9 mouse cellular contexts compared by ENCODE assay signal in the genomic region with DNA sequence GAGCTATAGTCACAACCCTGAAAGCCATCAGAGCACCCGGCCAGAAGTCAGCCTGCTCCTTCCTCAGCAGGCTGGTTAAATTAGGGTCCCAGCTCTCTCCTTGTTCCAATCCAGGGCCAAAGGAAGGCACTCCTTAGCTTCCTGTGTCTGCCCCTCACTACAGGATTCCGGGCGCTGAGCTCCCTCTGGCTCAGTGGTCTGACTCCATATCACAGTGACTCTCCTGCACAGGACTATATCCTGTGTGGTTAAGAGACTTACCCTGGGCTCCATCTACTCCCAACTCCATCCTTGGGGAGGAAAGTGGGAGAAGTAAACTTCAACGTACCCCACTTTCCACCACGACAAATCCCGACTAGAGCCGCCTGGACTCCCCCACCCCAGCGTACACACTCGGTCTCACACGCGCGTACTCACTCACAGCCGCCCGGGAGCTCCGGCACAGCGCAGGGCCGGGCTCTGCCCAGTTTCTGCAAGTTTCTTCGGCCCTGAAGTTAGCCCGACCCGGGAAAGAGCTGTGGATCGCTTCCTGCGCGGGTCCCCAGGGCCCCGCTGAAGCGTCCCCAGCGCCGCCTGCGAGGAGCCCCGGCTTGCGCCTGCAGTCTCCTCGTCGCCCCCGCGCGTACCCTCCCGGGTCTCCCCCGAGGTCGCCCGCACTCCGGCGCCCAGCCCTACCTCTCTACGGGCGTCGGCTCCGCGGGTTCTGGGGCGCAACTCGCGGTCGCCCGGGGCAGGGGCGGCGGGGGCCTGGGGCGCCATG. TPM values are rescaled to one million over a fixed set of nuclear protein-coding genes. Genes with fewer than 3 reads are reported as not detected.
DNase-seq lines count a peak whose midpoint lies in the region; ATAC-seq and TF ChIP-seq lines count a peak whose summit lies in the region.
"Had no signal": no experiment of that assay in that cellular context is flagged by ENCODE, and none has a peak within 500 bp of the region (broad histone marks: within the 10 kb centered on the region; RNA-seq: fewer than 3 reads in every experiment).

No protein-coding gene starts in this region.

- peaks cover 17% of the 10 kb centered on the region for H3K27me3 ChIP-seq in CH12.LX (replicated peaks)
- no peaks in the 10 kb centered on the region for H3K27me3 ChIP-seq in kidney, embryonic 14.5 days (ENCODE audit: control insufficient read depth, insufficient read depth, low read length)

- H3K4me1 ChIP-seq in CH12.LX (ENCODE audit: control insufficient read depth in 1 of 2, insufficient read depth in 2 of 2) = peaks cover 0 to 24% of the 10 kb centered on the region in 2 experiments; a peak in 3 of 4 replicates
- H3K4me1 ChIP-seq in kidney, embryonic 14.5 days (ENCODE audit: control insufficient read depth, insufficient read depth, low read length) = peaks cover 31% of the 10 kb centered on the region

- no peak for TF ChIP-seq RAD21 in CH12.LX (IDR thresholded peaks at IDR 0.05; ENCODE audit: low read depth, low read length)

- TF ChIP-seq POLR2A in CH12.LX (IDR thresholded peaks at IDR 0.05; ENCODE audit: low read depth, low read length) = no peak

- WGBS in kidney, embryonic 14.5 days = under 1% methylated on average over 46 of the region's 54 CpGs

- dilution Hi-C loops in CH12.LX (cut with MboI; ENCODE audit: extremely low pct_ligation_motif_present, extremely low pct_unique_long_range_greater_than_20kb, low sequenced_read_pairs) = loop anchor here (25.0 kb wide), 1 partner anchor 95 kb away; no protein-coding TSS in a partner anchor

- DNase-seq in heart, adult 18-20 months = peak; percentile 32 to 75
- DNase-seq in heart, postnatal 25 days (ENCODE audit: low spot score) = no peak
- DNase-seq in CH12.LX (ENCODE audit: extremely low read depth) = no peak
- DNase-seq in cerebellum, postnatal 14 days = peak; percentile 48 to 56
- peak; percentile 50 for DNase-seq in gastrocnemius, postnatal 14 days
- peak; percentile 35 for DNase-seq in testis, postnatal 14 days (ENCODE audit: low spot score)

- peak overlapping the region; percentile 64 for H3K9ac ChIP-seq in CH12.LX (ENCODE audit: insufficient read depth, low read depth)
- H3K9ac ChIP-seq in kidney, embryonic 14.5 days (ENCODE audit: low read depth, low read length) = peak overlapping the region; percentile 96

- H3K36me3 ChIP-seq in CH12.LX (replicated peaks in 1 of 2; ENCODE audit: control insufficient read depth in 1 of 2, insufficient read depth in 1 of 2, low read length in 1 of 2) = no peaks in the 10 kb centered on the region
- H3K36me3 ChIP-seq in kidney, embryonic 14.5 days (ENCODE audit: control insufficient read depth, insufficient read depth, low read length) = no peaks in the 10 kb centered on the region
- H3K36me3 ChIP-seq: G1E had no signal

- in situ Hi-C loops in CH12.LX (cut with MboI; ENCODE audit: low pct_ligation_motif_present, low pct_unique_long_range_greater_than_20kb, low sequenced_read_pairs) = no loop called here

- peak overlapping the region; percentile 45; the same call in 1 of the 2 replicates for H3K4me2 ChIP-seq in CH12.LX (ENCODE audit: insufficient read depth, low read depth, poor library complexity, severe bottlenecking)
- H3K4me2 ChIP-seq in kidney, embryonic 14.5 days (replicated peaks; ENCODE audit: low read depth, low read length) = peak overlapping the region; percentile 79

- H3K27ac ChIP-seq in CH12.LX (ENCODE audit: insufficient read depth, low read depth) = no peak overlapping the region
- peak overlapping the region; percentile 94 for H3K27ac ChIP-seq in kidney, embryonic 14.5 days (ENCODE audit: low read depth, low read length)

- no peak for TF ChIP-seq EP300 in CH12.LX (IDR thresholded peaks at IDR 0.05; ENCODE audit: low read length)

- peak overlapping the region; percentile 42 to 69 (median 45) for H3K4me3 ChIP-seq in CH12.LX (replicated peaks in 1 of 3; ENCODE audit: low read depth in 2 of 3, low read length in 2 of 3, poor library complexity in 1 of 3)
- peak overlapping the region; percentile 94 for H3K4me3 ChIP-seq in kidney, embryonic 14.5 days (ENCODE audit: low read length)

- intact Hi-C loops in heart, postnatal 25 days (cut with DNase I) = loop anchor here (1.0 to 2.0 kb wide), 2 partner anchors 12 to 14 kb away; no protein-coding TSS in a partner anchor
- intact Hi-C loops in gastrocnemius, postnatal 14 days (cut with DNase I; ENCODE audit: low total_unique reads) = no loop called here

- peaks cover 2% of the 10 kb centered on the region for H3K9me3 ChIP-seq in CH12.LX (replicated peaks; ENCODE audit: low read length)
- H3K9me3 ChIP-seq in kidney, embryonic 14.5 days (ENCODE audit: control insufficient read depth, low read length) = no peaks in the 10 kb centered on the region

- TF ChIP-seq CTCF in CH12.LX (conservative IDR thresholded peaks at IDR 0.05 in 1 of 2, IDR thresholded peaks at IDR 0.05 in 1 of 2; ENCODE audit: low read depth in 2 of 2, low read length in 2 of 2) = no peak

- peak; percentile 82 for ATAC-seq in kidney, embryonic 14.5 days (ENCODE audit: low FRiP score, low TSS enrichment)
- 0 out of 2 replicates have a peak, but pooled peaks have one; percentile 31 for ATAC-seq in megakaryocyte-erythroid progenitor cell, adult 5-6 weeks (replicated peaks; ENCODE audit: low FRiP score, low TSS enrichment, poor library complexity, severe bottlenecking)

- no peaks in the 10 kb centered on the region for H3K79me2 ChIP-seq in CH12.LX (replicated peaks; ENCODE audit: control insufficient read depth, extremely low read depth, insufficient read depth, poor library complexity, severe bottlenecking)

TF ChIP-seq in CH12.LX, 34 proteins besides CTCF, POLR2A, EP300 and RAD21:
- TF ChIP-seq SIN3A (IDR thresholded peaks at IDR 0.05; ENCODE audit: low read length) (0 out of 2 replicates have a peak, but pooled peaks have one; percentile 18), UBTF (IDR thresholded peaks at IDR 0.05; ENCODE audit: low read depth, low read length) (0 out of 2 replicates have a peak, but pooled peaks have one; percentile 57), RCOR1 (conservative IDR thresholded peaks at IDR 0.05; ENCODE audit: low read depth, low read length) (no peak)

RNA-seq across cellular contexts. Expression of gene Dennd2a, which starts 0.6 kb away (rescaled TPM):
- 1 to 10 TPM; 5.8 to 6.2 TPM for total RNA-seq in heart, adult 18-20 months (2021)
- 1 to 10 TPM; 7.6 to 9.9 TPM for total RNA-seq in heart, postnatal 25 days (2021)
- total RNA-seq in CH12.LX (2012; rRNA removed) = 8.9 and 9.1 TPM in 2 replicates
- total RNA-seq in CH12.LX (2014; rRNA removed) = 2.9 and 3.7 TPM in 2 replicates
- 10.4 and 10.6 TPM in 2 replicates for polyA plus RNA-seq in CH12.LX (2012; ENCODE audit: insufficient read length, low read depth)
- 10 to 100 TPM in 1 of 2 experiments, 1 to 10 TPM in 1; 8.2 to 10.9 TPM for total RNA-seq in gastrocnemius, postnatal 14 days (2021)
- polyA plus RNA-seq in kidney, embryonic 14.5 days (2014; fragmentation: Nextera tagmentation; extraction: Ambion mirVana) = 23.3 and 31.8 TPM in 2 replicates
- total RNA-seq in megakaryocyte-erythroid progenitor cell, adult 5-6 weeks (2014; fragmentation: Nextera tagmentation) = not detected in 2 replicates
- not detected in 2 replicates for total RNA-seq in megakaryocyte-erythroid progenitor cell, adult 5-6 weeks (2017)
- polyA plus RNA-seq: G1E had no signal

RNA-seq across cellular contexts. Expression of gene Adck2, which starts 16.6 kb away (rescaled TPM):
- total RNA-seq in heart, adult 18-20 months (2021) = 10 to 100 TPM; 13.1 to 13.6 TPM
- 10 to 100 TPM; 16.5 to 16.6 TPM for total RNA-seq in heart, postnatal 25 days (2021)
- 10.1 and 16.5 TPM in 2 replicates for total RNA-seq in CH12.LX (2012; rRNA removed)
- 4.8 and 5.6 TPM in 2 replicates for total RNA-seq in CH12.LX (2014; rRNA removed)
- 15.9 and 17.7 TPM in 2 replicates for polyA plus RNA-seq in CH12.LX (2012; ENCODE audit: insufficient read length, low read depth)
- 1 to 10 TPM; 7.0 to 7.7 TPM for total RNA-seq in gastrocnemius, postnatal 14 days (2021)
- polyA plus RNA-seq in kidney, embryonic 14.5 days (2014; fragmentation: Nextera tagmentation; extraction: Ambion mirVana) = 13.8 and 24.4 TPM in 2 replicates
- 12.0 and 39.5 TPM in 2 replicates for total RNA-seq in megakaryocyte-erythroid progenitor cell, adult 5-6 weeks (2014; fragmentation: Nextera tagmentation)
- total RNA-seq in megakaryocyte-erythroid progenitor cell, adult 5-6 weeks (2017) = 7.6 and 11.8 TPM in 2 replicates

RNA-seq across cellular contexts. Expression of gene Gm42420, which starts 28.5 kb away (rescaled TPM):
- 1 to 10 TPM in 1 of 2 experiments, not detected in 1; 1.7 TPM for total RNA-seq in heart, adult 18-20 months (2021)
- not detected for total RNA-seq in heart, postnatal 25 days (2021)
- total RNA-seq in CH12.LX (2012; rRNA removed) (1.6 and 2.6 TPM in 2 replicates), CH12.LX (2014; rRNA removed) (0.66 and 1.6 TPM in 2 replicates)
- polyA plus RNA-seq in CH12.LX (2012; ENCODE audit: insufficient read length, low read depth) = 2.1 and 2.2 TPM in 2 replicates
- not detected for total RNA-seq in gastrocnemius, postnatal 14 days (2021)
- 2.1 TPM in 1 of 2 replicates, not detected in the other for polyA plus RNA-seq in kidney, embryonic 14.5 days (2014; fragmentation: Nextera tagmentation; extraction: Ambion mirVana)
- total RNA-seq in megakaryocyte-erythroid progenitor cell, adult 5-6 weeks (2014; fragmentation: Nextera tagmentation) = 0.96 and 2.5 TPM in 2 replicates
- total RNA-seq in megakaryocyte-erythroid progenitor cell, adult 5-6 weeks (2017) = not detected in 2 replicates
- polyA plus RNA-seq: G1E had no signal

RNA-seq across cellular contexts. Expression of gene Ndufb2, which starts 35.3 kb away (rescaled TPM):
- 100 to 1,000 TPM; 707 to 787 TPM for total RNA-seq in heart, adult 18-20 months (2021)
- total RNA-seq in heart, postnatal 25 days (2021) = 100 to 1,000 TPM; 685 to 720 TPM
- 162 and 165 TPM in 2 replicates for total RNA-seq in CH12.LX (2012; rRNA removed)
- total RNA-seq in CH12.LX (2014; rRNA removed) = 154 and 225 TPM in 2 replicates
- 90.9 and 96.4 TPM in 2 replicates for polyA plus RNA-seq in CH12.LX (2012; ENCODE audit: insufficient read length, low read depth)
- total RNA-seq in gastrocnemius, postnatal 14 days (2021) = 100 to 1,000 TPM; 321 to 366 TPM
- 304 and 445 TPM in 2 replicates for polyA plus RNA-seq in kidney, embryonic 14.5 days (2014; fragmentation: Nextera tagmentation; extraction: Ambion mirVana)
- 159 and 176 TPM in 2 replicates for total RNA-seq in megakaryocyte-erythroid progenitor cell, adult 5-6 weeks (2014; fragmentation: Nextera tagmentation)
- 65.9 and 71.6 TPM in 2 replicates for total RNA-seq in megakaryocyte-erythroid progenitor cell, adult 5-6 weeks (2017)

Comparison
In these comparisons a context has a peak if more than half of its experiments do, and no peak if none do; other contexts are left out.
1. DNase-seq: peak in heart, adult 18-20 months (2 of 2), cerebellum, postnatal 14 days (2 of 2), gastrocnemius, postnatal 14 days (single experiment) and testis, postnatal 14 days (single experiment); none in heart, postnatal 25 days (single experiment) and CH12.LX (single experiment).